Mouse (Mus musculus): Measurements from ENCODE around the gene Tbc1d10b. TPM values are rescaled to one million over a fixed set of nuclear protein-coding genes. Genes with fewer than 3 reads are reported as not detected.
A peak's percentile ranks its signal among the peaks of the same experiment; 100 is the strongest.
"Not testable (repeated sequence)": the region's sequence is repeated elsewhere in the genome, so short reads cannot be mapped to it uniquely, and the experiment has no call there.

The Tbc1d10b gene
- 83.3 and 137 TPM in 2 replicates for polyA plus RNA-seq (2012; ENCODE audit: insufficient read depth, low replicate concordance)

DNA sequence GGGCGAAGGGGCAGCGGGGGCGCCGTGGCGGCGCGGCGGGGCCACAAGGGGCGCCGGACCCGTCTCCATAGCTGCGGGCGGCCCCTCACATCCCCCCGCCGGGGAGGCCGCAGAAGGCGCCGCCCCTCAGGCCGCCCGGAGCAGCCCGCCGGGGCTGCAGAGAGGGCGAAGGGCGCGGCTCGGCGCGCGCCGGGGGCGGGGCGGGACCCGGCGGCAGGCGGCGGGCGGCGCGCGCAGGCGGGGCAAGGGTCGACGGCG lies at the start of gene Tbc1d10b:
TSS of gene Tbc1d10b (minus strand) at position 174 of the 258 bp plus-strand sequence.
- H3K9me3 ChIP-seq, result no peaks in the 10 kb centered on the region
- peak within 1 kb of the TSS; percentile 99 for H3K4me3 ChIP-seq (replicated peaks)
- H3K36me3 ChIP-seq (replicated peaks; ENCODE audit: low read length), result peaks cover 32% of the 10 kb centered on the region
- H3K27me3 ChIP-seq (replicated peaks), result no peaks in the 10 kb centered on the region
- H3K4me1 ChIP-seq, result peaks cover 75% of the 10 kb centered on the region
- no peak for TF ChIP-seq FLI1 (IDR thresholded peaks at IDR 0.05; ENCODE audit: low read length)
- no peak for TF ChIP-seq GATA1 (IDR thresholded peaks at IDR 0.05; ENCODE audit: borderline replicate concordance, low read length)

DNA sequence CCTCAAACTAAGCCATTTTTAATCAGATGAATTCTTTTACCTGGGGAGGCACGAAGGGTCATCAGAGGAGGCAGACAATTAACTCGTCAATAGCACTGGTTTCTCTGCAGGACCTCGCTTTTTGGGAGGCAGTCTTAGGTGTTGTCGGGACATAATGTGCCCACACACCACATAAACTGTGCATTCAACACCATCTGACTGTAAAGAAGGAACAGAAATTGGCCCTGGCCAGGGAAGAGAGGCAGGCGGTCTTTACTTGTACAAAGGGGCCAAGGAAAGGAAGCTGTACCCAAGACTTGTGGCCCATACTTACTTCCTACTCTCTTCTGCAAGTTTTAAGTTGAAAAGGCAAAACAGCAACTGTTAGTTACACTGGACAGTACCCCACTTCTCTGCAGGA lies 48.2 kb upstream of the Tbc1d10b start:
- Histone ChIP-seq H3K27me3 (replicated peaks) (no peaks in the 10 kb centered on the region), H3K4me1 (peaks cover 92% of the 10 kb centered on the region), H3K4me3 (replicated peaks) (no peak overlapping the region), H3K36me3 (replicated peaks; ENCODE audit: low read length) (peaks cover 21% of the 10 kb centered on the region), H3K9me3 (no peaks in the 10 kb centered on the region)
- no peak for TF ChIP-seq GATA1 (IDR thresholded peaks at IDR 0.05; ENCODE audit: borderline replicate concordance, low read length)
- TF ChIP-seq FLI1 (IDR thresholded peaks at IDR 0.05; ENCODE audit: low read length), result no peak

DNA sequence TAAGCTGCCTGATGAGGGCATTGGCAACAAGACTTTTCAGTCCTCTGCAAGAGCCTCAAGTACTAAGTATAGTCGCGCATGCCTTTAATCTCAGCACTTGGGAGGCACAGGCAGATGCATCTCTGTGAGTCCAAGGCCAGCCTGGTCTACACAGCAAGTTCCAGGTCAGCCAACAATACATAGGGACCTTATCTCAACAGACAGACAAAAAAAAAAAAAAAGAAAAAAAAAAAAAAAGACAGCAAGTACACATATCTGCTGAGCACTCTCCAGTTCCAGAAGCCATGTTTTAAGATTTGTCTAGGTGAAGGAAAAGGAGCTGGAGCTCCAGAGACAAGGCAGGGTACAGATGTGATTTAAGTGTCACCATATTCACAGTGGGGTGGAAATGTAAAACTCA lies 47.7 kb upstream of the Tbc1d10b start:
- Histone ChIP-seq H3K9me3 (no peaks in the 10 kb centered on the region), H3K4me3 (replicated peaks) (no peak overlapping the region), H3K36me3 (replicated peaks; ENCODE audit: low read length) (peaks cover 23% of the 10 kb centered on the region), H3K27me3 (replicated peaks) (no peaks in the 10 kb centered on the region), H3K4me1 (peaks cover 92% of the 10 kb centered on the region)
- no peak for TF ChIP-seq FLI1 (IDR thresholded peaks at IDR 0.05; ENCODE audit: low read length)
- TF ChIP-seq GATA1 (IDR thresholded peaks at IDR 0.05; ENCODE audit: borderline replicate concordance, low read length), result no peak

DNA sequence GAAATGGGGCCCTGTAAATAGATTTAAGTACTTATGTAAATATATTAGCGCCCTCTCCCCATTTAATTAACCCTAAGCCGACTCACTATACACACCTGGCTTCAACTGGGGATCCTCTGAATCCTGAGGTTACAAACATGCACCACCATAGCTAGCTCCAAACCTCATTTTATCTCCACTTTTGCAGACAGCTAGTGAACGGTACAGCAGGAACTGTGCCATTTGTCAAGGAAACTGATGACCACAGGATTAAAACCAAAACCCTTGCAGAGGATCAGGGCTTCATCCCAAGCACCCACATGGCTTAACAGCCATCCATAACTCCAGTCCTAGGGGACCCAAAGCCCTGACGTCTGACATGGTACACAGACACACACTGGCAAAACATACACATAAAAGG lies 46.7 kb upstream of the Tbc1d10b start:
- Histone ChIP-seq H3K36me3 (replicated peaks; ENCODE audit: low read length) (peaks cover 30% of the 10 kb centered on the region), H3K27me3 (replicated peaks) (no peaks in the 10 kb centered on the region), H3K9me3 (no peaks in the 10 kb centered on the region), H3K4me3 (replicated peaks) (peak overlapping the region; percentile 96), H3K4me1 (peaks cover 97% of the 10 kb centered on the region)
- no peak; the same call in 2 of the 3 replicates for TF ChIP-seq GATA1 (IDR thresholded peaks at IDR 0.05; ENCODE audit: borderline replicate concordance, low read length)
- 0 out of 2 replicates have a peak, but pooled peaks have one; percentile 21 for TF ChIP-seq FLI1 (IDR thresholded peaks at IDR 0.05; ENCODE audit: low read length)

DNA sequence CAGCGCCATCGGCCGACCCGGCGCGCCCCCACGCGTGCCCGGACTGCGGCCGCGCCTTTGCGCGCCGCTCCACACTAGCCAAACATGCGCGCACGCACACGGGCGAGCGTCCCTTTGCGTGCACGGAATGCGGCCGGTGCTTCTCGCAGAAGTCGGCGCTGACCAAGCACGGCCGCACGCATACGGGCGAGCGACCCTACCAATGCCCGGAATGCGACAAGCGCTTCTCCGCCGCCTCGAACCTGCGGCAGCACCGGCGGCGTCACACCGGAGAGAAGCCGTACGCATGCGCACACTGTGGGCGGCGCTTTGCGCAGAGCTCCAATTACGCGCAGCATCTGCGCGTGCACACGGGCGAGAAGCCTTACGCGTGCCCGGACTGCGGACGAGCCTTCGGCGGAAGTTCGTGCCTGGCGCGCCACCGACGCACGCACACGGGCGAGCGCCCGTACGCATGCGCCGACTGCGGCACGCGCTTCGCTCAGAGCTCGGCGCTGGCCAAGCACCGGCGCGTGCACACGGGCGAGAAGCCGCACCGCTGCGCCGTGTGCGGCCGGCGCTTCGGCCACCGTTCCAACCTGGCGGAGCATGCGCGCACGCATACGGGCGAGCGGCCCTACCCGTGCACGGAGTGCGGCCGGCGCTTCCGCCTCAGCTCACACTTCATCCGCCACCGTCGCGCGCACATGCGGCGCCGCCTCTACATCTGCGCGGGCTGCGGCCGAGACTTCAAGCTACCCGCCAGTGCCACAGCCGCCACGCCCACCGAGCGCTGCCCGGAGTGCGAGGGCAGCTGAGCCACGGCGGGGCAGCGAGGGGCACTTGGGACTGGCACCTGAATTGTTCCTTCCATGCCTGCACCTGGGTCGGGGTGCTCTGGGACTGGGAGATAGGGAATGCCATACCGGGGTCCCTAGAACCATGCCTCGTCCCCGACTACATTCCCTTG lies 45.8 kb upstream of the Tbc1d10b start:
- no peak for TF ChIP-seq FLI1 (IDR thresholded peaks at IDR 0.05; ENCODE audit: low read length)
- TF ChIP-seq GATA1 (IDR thresholded peaks at IDR 0.05; ENCODE audit: borderline replicate concordance, low read length), result no peak
- no peaks in the 10 kb centered on the region for H3K27me3 ChIP-seq (replicated peaks)
- peak overlapping the region; percentile 96 for H3K4me3 ChIP-seq (replicated peaks)
- H3K4me1 ChIP-seq, result peaks cover 97% of the 10 kb centered on the region
- peaks cover 39% of the 10 kb centered on the region for H3K36me3 ChIP-seq (replicated peaks; ENCODE audit: low read length)
- no peaks in the 10 kb centered on the region for H3K9me3 ChIP-seq

DNA sequence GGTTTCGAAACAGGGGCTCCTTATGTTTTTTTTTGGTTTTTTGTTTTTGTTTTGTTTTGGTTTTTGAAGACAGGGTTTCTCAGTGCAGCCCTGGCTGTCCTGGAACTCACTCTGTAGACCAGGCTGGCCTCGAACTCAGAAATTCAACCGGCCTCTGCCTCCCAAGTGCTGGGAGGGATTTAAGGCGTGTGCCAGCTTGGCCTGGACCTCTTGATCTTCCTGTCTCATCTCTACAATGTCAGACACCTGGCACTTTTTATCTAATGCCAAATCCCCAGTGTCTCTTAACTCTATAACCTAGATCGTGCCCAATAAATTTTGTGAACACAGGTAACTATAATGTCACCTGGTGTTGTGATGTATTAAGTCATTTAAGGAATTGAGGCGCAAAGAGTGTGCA lies 45.1 kb upstream of the Tbc1d10b start:
- Histone ChIP-seq H3K36me3 (replicated peaks; ENCODE audit: low read length) (peaks cover 40% of the 10 kb centered on the region), H3K4me3 (replicated peaks) (peak overlapping the region; percentile 96), H3K9me3 (no peaks in the 10 kb centered on the region), H3K4me1 (peaks cover 92% of the 10 kb centered on the region), H3K27me3 (replicated peaks) (no peaks in the 10 kb centered on the region)
- TF ChIP-seq GATA1 (IDR thresholded peaks at IDR 0.05; ENCODE audit: borderline replicate concordance, low read length), result no peak

DNA sequence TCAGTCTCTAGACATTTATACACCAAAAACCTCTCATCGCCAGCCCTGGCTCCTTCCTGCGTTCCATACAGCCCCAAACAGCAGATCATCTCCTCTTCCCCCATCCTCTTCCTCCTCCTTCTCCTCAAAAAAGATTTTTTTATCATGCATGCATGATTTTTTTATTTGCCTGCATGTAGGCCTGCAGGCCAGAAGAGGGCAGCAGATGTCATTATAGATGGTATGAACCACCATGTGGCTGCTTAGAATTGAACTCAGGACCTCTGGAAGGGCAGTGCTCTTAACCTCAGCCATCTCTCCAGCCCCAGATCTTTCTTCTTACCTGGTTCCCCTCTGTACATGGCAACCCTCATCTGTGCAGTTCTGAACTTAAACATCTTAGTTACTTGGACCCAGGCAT lies 44.1 kb upstream of the Tbc1d10b start:
- no peak overlapping the region for H3K4me3 ChIP-seq (replicated peaks)
- no peaks in the 10 kb centered on the region for H3K9me3 ChIP-seq
- no peaks in the 10 kb centered on the region for H3K27me3 ChIP-seq (replicated peaks)
- TF ChIP-seq FLI1 (IDR thresholded peaks at IDR 0.05; ENCODE audit: low read length) (no peak), GATA1 (IDR thresholded peaks at IDR 0.05; ENCODE audit: borderline replicate concordance, low read length) (no peak)
- peaks cover 89% of the 10 kb centered on the region for H3K4me1 ChIP-seq
- H3K36me3 ChIP-seq (replicated peaks; ENCODE audit: low read length), result peaks cover 49% of the 10 kb centered on the region

DNA sequence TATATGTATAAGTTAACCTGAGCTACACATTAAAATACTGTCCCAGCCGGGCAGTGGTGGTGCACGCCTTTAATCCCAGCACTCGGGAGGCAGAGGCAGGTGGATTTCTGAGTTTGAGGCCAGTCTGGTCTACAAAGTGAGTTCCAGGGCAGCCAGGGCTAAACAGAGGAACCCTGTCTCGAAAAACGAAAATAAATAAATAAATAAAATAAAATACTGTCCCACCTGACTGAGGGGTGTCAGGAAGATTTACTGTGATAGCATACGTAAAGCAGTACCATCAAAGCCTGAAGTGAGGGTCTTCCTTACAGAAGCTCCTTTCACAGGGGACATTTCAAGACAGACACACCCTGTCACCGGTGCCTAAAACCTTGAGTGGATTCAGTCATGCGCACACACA lies 42.2 kb upstream of the Tbc1d10b start:
- H3K4me3 ChIP-seq (replicated peaks); H3K27me3 ChIP-seq (replicated peaks); H3K9me3 ChIP-seq: not testable (repeated sequence)
- Histone ChIP-seq H3K36me3 (replicated peaks; ENCODE audit: low read length) (peaks cover 53% of the 10 kb centered on the region), H3K4me1 (peaks cover 89% of the 10 kb centered on the region)

DNA sequence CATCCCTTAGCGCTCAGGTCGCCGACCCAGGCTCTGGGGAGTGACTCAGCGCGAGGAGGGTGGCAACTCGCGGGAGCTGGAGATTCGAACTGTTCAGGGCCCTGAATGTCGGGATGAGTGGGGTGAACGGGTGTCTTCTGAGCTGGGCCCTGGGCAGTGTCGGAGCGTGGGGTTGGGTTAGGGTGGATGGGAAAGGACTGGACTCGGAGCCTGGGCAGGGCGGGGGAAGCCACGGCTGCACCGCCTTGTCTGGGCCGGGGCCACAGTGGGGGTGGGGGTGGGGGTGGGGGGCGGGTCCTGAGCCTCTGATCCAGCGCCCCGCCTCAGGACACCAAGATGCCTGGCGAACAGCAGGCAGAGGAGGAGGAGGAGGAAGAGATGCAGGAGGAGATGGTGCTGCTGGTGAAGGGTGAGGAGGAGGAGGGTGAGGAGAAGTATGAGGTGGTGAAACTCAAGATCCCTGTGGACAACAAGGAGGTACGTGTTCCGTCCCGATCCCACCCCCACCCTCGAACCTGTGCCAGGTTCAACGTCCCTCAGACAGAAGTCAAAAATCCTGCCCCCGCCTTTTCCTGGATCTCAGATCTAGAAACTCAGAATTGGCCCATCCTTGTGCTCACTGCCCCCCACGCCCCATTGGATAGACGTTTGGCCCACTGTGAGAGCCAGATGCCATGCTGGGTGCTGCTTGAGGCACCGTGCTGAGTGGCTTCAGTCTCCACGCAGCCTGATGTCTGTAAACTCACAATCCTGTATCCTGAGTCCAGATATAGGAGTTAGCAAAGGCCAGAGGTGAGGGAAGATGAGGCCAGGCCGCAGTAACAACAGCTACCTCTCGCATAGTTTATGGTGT lies 36.6 kb upstream of the Tbc1d10b start:
- H3K4me3 ChIP-seq (replicated peaks), result peak overlapping the region; percentile 96
- peaks cover 45% of the 10 kb centered on the region for H3K36me3 ChIP-seq (replicated peaks; ENCODE audit: low read length)
- H3K27me3 ChIP-seq (replicated peaks), result no peaks in the 10 kb centered on the region
- peaks cover 55% of the 10 kb centered on the region for H3K4me1 ChIP-seq
- peaks cover 5% of the 10 kb centered on the region; the same call in 1 of the 2 replicates for H3K9me3 ChIP-seq
- no peak for TF ChIP-seq FLI1 (IDR thresholded peaks at IDR 0.05; ENCODE audit: low read length)
- no peak for TF ChIP-seq GATA1 (IDR thresholded peaks at IDR 0.05; ENCODE audit: borderline replicate concordance, low read length)

Measured in megakaryocyte, embryonic 14.5 days (primary cell).